Mouse (Mus musculus): ENCODE measurements around the gene Gm1527. TPM values are rescaled to one million over a fixed set of nuclear protein-coding genes. Genes with fewer than 3 reads are reported as not detected.
"Not testable (repeated sequence)": the region's sequence is repeated elsewhere in the genome, so short reads cannot be mapped to it uniquely, and the experiment has no call there.

Gm1527 gene
- polyA plus RNA-seq (2014; fragmentation: Nextera tagmentation; extraction: Ambion mirVana): not detected in 2 replicates

- Histone ChIP-seq H3K4me3 (ENCODE audit: low read depth, low read length) (no peak within 1 kb of the TSS), H3K36me3 (ENCODE audit: control insufficient read depth, insufficient read depth, low read length) (no peaks in the 10 kb centered on the region), H3K27me3 (ENCODE audit: control insufficient read depth, insufficient read depth, low read length) (no peaks in the 10 kb centered on the region), H3K9ac (replicated peaks; ENCODE audit: low read depth, low read length) (no peak within 1 kb of the TSS), H3K4me1 (ENCODE audit: control insufficient read depth, insufficient read depth, low read length) (no peaks in the 10 kb centered on the region), H3K27ac (ENCODE audit: low read depth, low read length) (no peak within 1 kb of the TSS), H3K4me2 (ENCODE audit: low read depth, low read length) (no peak within 1 kb of the TSS), H3K9me3 (ENCODE audit: control insufficient read depth, low read length) (no peaks in the 10 kb centered on the region)
- WGBS: 74% methylated on average over 1 of the region's 1 CpGs
- no peak for ATAC-seq (ENCODE audit: low read depth)
These were observed at the start of gene Gm1527 for GRCm38 (mm10) chr3:28892317-28892716. Gene Gm1527 (plus strand): TSS chr3:28892617.

- WGBS: 15% methylated on average over 8 of the region's 8 CpGs
- Histone ChIP-seq H3K4me3 (ENCODE audit: low read depth, low read length) (no peak overlapping the region), H3K27me3 (ENCODE audit: control insufficient read depth, insufficient read depth, low read length) (no peaks in the 10 kb centered on the region), H3K4me2 (ENCODE audit: low read depth, low read length) (no peak overlapping the region), H3K9ac (replicated peaks; ENCODE audit: low read depth, low read length) (no peak overlapping the region), H3K9me3 (ENCODE audit: control insufficient read depth, low read length) (no peaks in the 10 kb centered on the region), H3K4me1 (ENCODE audit: control insufficient read depth, insufficient read depth, low read length) (no peaks in the 10 kb centered on the region), H3K36me3 (ENCODE audit: control insufficient read depth, insufficient read depth, low read length) (no peaks in the 10 kb centered on the region), H3K27ac (ENCODE audit: low read depth, low read length) (no peak overlapping the region)
- no peak for ATAC-seq (ENCODE audit: low read depth)
These were observed 49.2 kb upstream of the Gm1527 start for GRCm38 (mm10) chr3:28843231-28843630.

GRCm38 (mm10) chr3:28847115-28847514 is 45.3 kb upstream of the Gm1527 start:
- H3K9me3 ChIP-seq (ENCODE audit: control insufficient read depth, low read length): no peaks in the 10 kb centered on the region
- H3K36me3 ChIP-seq (ENCODE audit: control insufficient read depth, insufficient read depth, low read length): no peaks in the 10 kb centered on the region
- H3K9ac ChIP-seq (replicated peaks; ENCODE audit: low read depth, low read length): no peak overlapping the region
- H3K4me1 ChIP-seq (ENCODE audit: control insufficient read depth, insufficient read depth, low read length): no peaks in the 10 kb centered on the region
- no peak overlapping the region for H3K27ac ChIP-seq (ENCODE audit: low read depth, low read length)
- H3K27me3 ChIP-seq (ENCODE audit: control insufficient read depth, insufficient read depth, low read length): no peaks in the 10 kb centered on the region
- no peak for ATAC-seq (ENCODE audit: low read depth)
- no peak overlapping the region for H3K4me3 ChIP-seq (ENCODE audit: low read depth, low read length)
- no peak overlapping the region for H3K4me2 ChIP-seq (ENCODE audit: low read depth, low read length)

- H3K4me3 ChIP-seq (ENCODE audit: low read depth, low read length); H3K9ac ChIP-seq (replicated peaks; ENCODE audit: low read depth, low read length); H3K36me3 ChIP-seq (ENCODE audit: control insufficient read depth, insufficient read depth, low read length); ATAC-seq (ENCODE audit: low read depth); H3K4me2 ChIP-seq (ENCODE audit: low read depth, low read length); H3K9me3 ChIP-seq (ENCODE audit: control insufficient read depth, low read length); H3K27me3 ChIP-seq (ENCODE audit: control insufficient read depth, insufficient read depth, low read length); H3K4me1 ChIP-seq (ENCODE audit: control insufficient read depth, insufficient read depth, low read length); H3K27ac ChIP-seq (ENCODE audit: low read depth, low read length): not testable (repeated sequence)
- WGBS: 93% methylated on average over 3 of the region's 3 CpGs
These were observed 40.2 kb upstream of the Gm1527 start for GRCm38 (mm10) chr3:28852174-28852573.

- not testable (repeated sequence) for H3K4me2 ChIP-seq (ENCODE audit: low read depth, low read length); H3K9ac ChIP-seq (replicated peaks; ENCODE audit: low read depth, low read length); H3K4me1 ChIP-seq (ENCODE audit: control insufficient read depth, insufficient read depth, low read length); H3K4me3 ChIP-seq (ENCODE audit: low read depth, low read length); H3K36me3 ChIP-seq (ENCODE audit: control insufficient read depth, insufficient read depth, low read length); H3K27ac ChIP-seq (ENCODE audit: low read depth, low read length); H3K9me3 ChIP-seq (ENCODE audit: control insufficient read depth, low read length); H3K27me3 ChIP-seq (ENCODE audit: control insufficient read depth, insufficient read depth, low read length)
- ATAC-seq (ENCODE audit: low read depth): peak; percentile 58
These were observed 32.6 kb upstream of the Gm1527 start for GRCm38 (mm10) chr3:28859630-28860392.

GRCm38 (mm10) chr3:28896966-28897365 is 4.5 kb downstream of the Gm1527 start:
- H3K36me3 ChIP-seq (ENCODE audit: control insufficient read depth, insufficient read depth, low read length); H3K9me3 ChIP-seq (ENCODE audit: control insufficient read depth, low read length); H3K4me1 ChIP-seq (ENCODE audit: control insufficient read depth, insufficient read depth, low read length); H3K4me3 ChIP-seq (ENCODE audit: low read depth, low read length); ATAC-seq (ENCODE audit: low read depth); H3K27me3 ChIP-seq (ENCODE audit: control insufficient read depth, insufficient read depth, low read length); H3K9ac ChIP-seq (replicated peaks; ENCODE audit: low read depth, low read length); H3K27ac ChIP-seq (ENCODE audit: low read depth, low read length); H3K4me2 ChIP-seq (ENCODE audit: low read depth, low read length): not testable (repeated sequence)
- WGBS: 81% methylated on average over 6 of the region's 6 CpGs

- H3K27me3 ChIP-seq (ENCODE audit: control insufficient read depth, insufficient read depth, low read length): no peaks in the 10 kb centered on the region
- ATAC-seq (ENCODE audit: low read depth): no peak
- H3K9me3 ChIP-seq (ENCODE audit: control insufficient read depth, low read length): no peaks in the 10 kb centered on the region
- 89% methylated on average over 2 of the region's 2 CpGs for WGBS
- no peak overlapping the region for H3K4me2 ChIP-seq (ENCODE audit: low read depth, low read length)
- no peaks in the 10 kb centered on the region for H3K36me3 ChIP-seq (ENCODE audit: control insufficient read depth, insufficient read depth, low read length)
- no peak overlapping the region for H3K9ac ChIP-seq (replicated peaks; ENCODE audit: low read depth, low read length)
- no peak overlapping the region for H3K27ac ChIP-seq (ENCODE audit: low read depth, low read length)
- no peaks in the 10 kb centered on the region for H3K4me1 ChIP-seq (ENCODE audit: control insufficient read depth, insufficient read depth, low read length)
- no peak overlapping the region for H3K4me3 ChIP-seq (ENCODE audit: low read depth, low read length)
These were observed 73.5 kb downstream of the Gm1527 start for GRCm38 (mm10) chr3:28965931-28966330.

GRCm38 (mm10) chr3:28968851-28969250 is 76.4 kb downstream of the Gm1527 start:
- no peak overlapping the region for H3K9ac ChIP-seq (replicated peaks; ENCODE audit: low read depth, low read length)
- H3K4me2 ChIP-seq (ENCODE audit: low read depth, low read length): no peak overlapping the region
- no peaks in the 10 kb centered on the region for H3K36me3 ChIP-seq (ENCODE audit: control insufficient read depth, insufficient read depth, low read length)
- no peaks in the 10 kb centered on the region for H3K27me3 ChIP-seq (ENCODE audit: control insufficient read depth, insufficient read depth, low read length)
- no peaks in the 10 kb centered on the region for H3K9me3 ChIP-seq (ENCODE audit: control insufficient read depth, low read length)
- 0 out of 2 replicates have a peak, but pooled peaks have one; percentile 51 for ATAC-seq (ENCODE audit: low read depth)
- WGBS: 0% methylated on average over 4 of the region's 4 CpGs
- no peaks in the 10 kb centered on the region for H3K4me1 ChIP-seq (ENCODE audit: control insufficient read depth, insufficient read depth, low read length)
- H3K4me3 ChIP-seq (ENCODE audit: low read depth, low read length): no peak overlapping the region
- no peak overlapping the region for H3K27ac ChIP-seq (ENCODE audit: low read depth, low read length)

Measured in neural tube, embryonic 14.5 days (tissue).